Mouse (Mus musculus): Measurements from ENCODE around the gene Elobl. TPM values are rescaled to one million over a fixed set of nuclear protein-coding genes. Genes with fewer than 3 reads are reported as not detected.

Elobl gene
- not detected in 2 replicates for polyA plus RNA-seq (2015; fragmentation: Nextera tagmentation; extraction: Ambion mirVana)

DNA sequence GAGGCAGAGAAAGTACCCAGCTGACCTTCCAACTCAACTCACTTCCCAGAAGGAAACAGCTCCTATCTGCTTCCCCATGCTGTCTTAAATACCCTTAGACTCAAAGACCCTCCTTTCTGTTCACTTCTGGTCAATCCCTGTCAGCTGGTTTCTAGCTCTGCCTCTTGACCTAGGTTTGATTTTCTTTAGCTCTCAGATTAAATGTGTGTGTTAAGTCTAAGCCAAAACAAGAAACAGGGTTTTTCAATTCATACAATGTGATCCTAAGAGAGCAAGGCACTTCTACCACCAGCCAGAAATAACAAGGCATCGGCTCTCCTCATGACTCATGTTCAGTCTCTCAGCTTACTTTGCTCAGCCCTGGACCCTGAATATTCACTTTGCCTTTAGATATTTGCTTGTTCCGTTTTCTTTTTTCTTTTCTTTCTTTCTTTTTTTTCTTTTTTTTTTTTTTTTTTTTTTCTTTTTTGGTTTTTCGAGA lies at the start of gene Elobl:
Gene Elobl (minus strand): TSS at position 51 of the 481 bp plus-strand sequence.
- H3K4me1 ChIP-seq (ENCODE audit: insufficient read depth, low read depth, low read length): no peaks in the 10 kb centered on the region
- no peak for TF ChIP-seq EP300 (IDR thresholded peaks at IDR 0.05)
- no peaks in the 10 kb centered on the region for H3K9me3 ChIP-seq (ENCODE audit: low read length)
- no peak for ATAC-seq
- H3K27me3 ChIP-seq (replicated peaks; ENCODE audit: insufficient read depth, low read length): no peaks in the 10 kb centered on the region
- H3K36me3 ChIP-seq (ENCODE audit: insufficient read depth, low read length): no peaks in the 10 kb centered on the region
- H3K4me3 ChIP-seq (ENCODE audit: low read depth, low read length): no peak within 1 kb of the TSS
- H3K4me2 ChIP-seq (replicated peaks; ENCODE audit: low read depth, low read length): no peak within 1 kb of the TSS
- no peak within 1 kb of the TSS for H3K27ac ChIP-seq (ENCODE audit: low read length)
- WGBS: 86% methylated on average over 2 of the region's 3 CpGs
- H3K9ac ChIP-seq (replicated peaks; ENCODE audit: low read depth): no peak within 1 kb of the TSS
- DNase-seq (ENCODE audit: low spot score): no peak

GRCm38 (mm10) chr11:89012241-89012640 lies 45.5 kb upstream of the Elobl start:
- 81% methylated on average over 5 of the region's 5 CpGs for WGBS
- H3K9me3 ChIP-seq (ENCODE audit: low read length): no peaks in the 10 kb centered on the region
- H3K4me2 ChIP-seq (replicated peaks; ENCODE audit: low read depth, low read length): no peak overlapping the region
- no peak for DNase-seq (ENCODE audit: low spot score)
- H3K4me3 ChIP-seq (ENCODE audit: low read depth, low read length): no peak overlapping the region
- H3K27ac ChIP-seq (ENCODE audit: low read length): no peak overlapping the region
- ATAC-seq: no peak
- H3K36me3 ChIP-seq (ENCODE audit: insufficient read depth, low read length): peaks cover 53% of the 10 kb centered on the region
- no peaks in the 10 kb centered on the region for H3K27me3 ChIP-seq (replicated peaks; ENCODE audit: insufficient read depth, low read length)
- no peak for TF ChIP-seq CTCF (IDR thresholded peaks at IDR 0.05)
- no peak for TF ChIP-seq EP300 (IDR thresholded peaks at IDR 0.05)
- no peaks in the 10 kb centered on the region for H3K4me1 ChIP-seq (ENCODE audit: insufficient read depth, low read depth, low read length)
- no peak overlapping the region for H3K9ac ChIP-seq (replicated peaks; ENCODE audit: low read depth)

DNA sequence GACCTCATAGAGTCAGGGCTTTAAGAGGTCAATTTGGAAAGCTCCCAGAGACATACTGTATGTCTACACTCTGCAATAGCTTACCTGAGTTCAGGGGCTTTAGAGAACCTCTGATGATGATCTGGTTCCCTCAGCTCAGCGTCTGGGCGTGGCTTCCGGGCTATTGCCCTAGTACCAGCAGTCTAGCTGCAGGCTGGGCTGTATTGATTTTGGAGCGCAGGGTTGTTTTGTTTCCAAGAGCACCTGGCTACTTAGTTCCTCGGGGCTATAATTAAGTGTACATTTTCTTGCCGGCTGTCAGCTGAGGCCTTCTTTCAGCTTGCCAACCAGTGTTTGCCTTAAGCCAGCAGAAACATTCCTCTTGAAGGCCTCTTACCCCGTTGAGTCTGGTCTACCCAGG lies 42.8 kb upstream of the Elobl start:
- H3K4me2 ChIP-seq (replicated peaks; ENCODE audit: low read depth, low read length): no peak overlapping the region
- H3K9me3 ChIP-seq (ENCODE audit: low read length): no peaks in the 10 kb centered on the region
- H3K4me1 ChIP-seq (ENCODE audit: insufficient read depth, low read depth, low read length): no peaks in the 10 kb centered on the region
- H3K9ac ChIP-seq (replicated peaks; ENCODE audit: low read depth): no peak overlapping the region
- H3K36me3 ChIP-seq (ENCODE audit: insufficient read depth, low read length): peaks cover 62% of the 10 kb centered on the region
- H3K4me3 ChIP-seq (ENCODE audit: low read depth, low read length): no peak overlapping the region
- H3K27me3 ChIP-seq (replicated peaks; ENCODE audit: insufficient read depth, low read length): no peaks in the 10 kb centered on the region
- no peak overlapping the region for H3K27ac ChIP-seq (ENCODE audit: low read length)
- 64% methylated on average over 7 of the region's 7 CpGs for WGBS
- TF ChIP-seq EP300 (IDR thresholded peaks at IDR 0.05): no peak
- DNase-seq (ENCODE audit: low spot score) (no peak), ATAC-seq (peak; percentile 17; the same call in 1 of the 2 replicates)

DNA sequence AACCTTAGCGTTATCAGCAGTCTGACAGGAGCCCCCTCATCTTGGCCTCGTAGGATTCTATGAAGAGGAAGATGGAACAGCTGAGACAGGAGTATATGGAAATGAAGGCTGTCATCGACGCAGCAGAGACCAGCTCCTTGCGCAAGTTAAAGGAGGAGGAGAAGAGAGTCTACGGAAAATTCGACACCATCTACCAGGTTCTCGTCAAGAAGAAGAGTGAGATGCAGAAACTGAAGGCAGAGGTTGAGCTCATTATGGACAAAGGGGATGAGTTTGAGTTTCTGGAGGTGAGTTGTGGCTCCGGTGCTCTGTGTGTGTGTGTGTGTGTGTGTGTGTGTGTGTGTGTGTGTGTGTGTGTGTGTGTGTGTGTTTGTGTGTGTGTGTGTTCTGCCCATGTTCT lies 42.3 kb upstream of the Elobl start:
- no peak overlapping the region for H3K4me3 ChIP-seq (ENCODE audit: low read depth, low read length)
- no peaks in the 10 kb centered on the region for H3K9me3 ChIP-seq (ENCODE audit: low read length)
- H3K27me3 ChIP-seq (replicated peaks; ENCODE audit: insufficient read depth, low read length): no peaks in the 10 kb centered on the region
- H3K27ac ChIP-seq (ENCODE audit: low read length): no peak overlapping the region
- no peak for DNase-seq (ENCODE audit: low spot score)
- TF ChIP-seq EP300 (IDR thresholded peaks at IDR 0.05): no peak
- TF ChIP-seq CTCF (IDR thresholded peaks at IDR 0.05): no peak
- no peak overlapping the region for H3K9ac ChIP-seq (replicated peaks; ENCODE audit: low read depth)
- H3K36me3 ChIP-seq (ENCODE audit: insufficient read depth, low read length): peaks cover 61% of the 10 kb centered on the region
- 74% methylated on average over 8 of the region's 9 CpGs for WGBS
- H3K4me2 ChIP-seq (replicated peaks; ENCODE audit: low read depth, low read length): no peak overlapping the region
- ATAC-seq: no peak
- no peaks in the 10 kb centered on the region; the same call in 1 of the 2 replicates for H3K4me1 ChIP-seq (ENCODE audit: insufficient read depth, low read depth, low read length)

DNA sequence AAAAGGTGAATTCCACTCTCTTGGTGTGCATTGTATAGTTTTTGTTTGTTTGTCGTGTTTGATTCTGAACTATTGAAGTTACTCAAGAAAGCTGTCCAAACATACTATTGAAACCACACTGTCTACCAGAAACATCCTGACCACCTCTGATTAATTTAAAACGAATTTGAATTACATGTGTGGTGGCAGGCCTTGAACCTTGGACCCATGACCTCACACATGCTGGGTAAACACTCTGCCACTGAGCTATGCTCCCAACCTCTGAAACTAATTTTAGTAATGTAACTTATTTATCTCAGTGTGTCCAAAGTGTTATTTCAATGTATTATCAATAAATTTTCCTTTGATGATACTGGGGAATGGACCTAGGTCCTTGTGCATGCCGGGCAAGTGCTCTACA lies 40.9 kb upstream of the Elobl start:
- Histone ChIP-seq H3K27ac (ENCODE audit: low read length) (no peak overlapping the region), H3K4me2 (replicated peaks; ENCODE audit: low read depth, low read length) (no peak overlapping the region), H3K4me3 (ENCODE audit: low read depth, low read length) (no peak overlapping the region), H3K4me1 (ENCODE audit: insufficient read depth, low read depth, low read length) (peaks cover 7% of the 10 kb centered on the region; the same call in 1 of the 2 replicates), H3K9me3 (ENCODE audit: low read length) (no peaks in the 10 kb centered on the region), H3K27me3 (replicated peaks; ENCODE audit: insufficient read depth, low read length) (no peaks in the 10 kb centered on the region), H3K9ac (replicated peaks; ENCODE audit: low read depth) (no peak overlapping the region), H3K36me3 (ENCODE audit: insufficient read depth, low read length) (peaks cover 46% of the 10 kb centered on the region)
- no peak for TF ChIP-seq EP300 (IDR thresholded peaks at IDR 0.05)
- TF ChIP-seq CTCF (IDR thresholded peaks at IDR 0.05): no peak
- WGBS: 86% methylated on average over 3 of the region's 3 CpGs
- no peak for ATAC-seq
- no peak for DNase-seq (ENCODE audit: low spot score)

DNA sequence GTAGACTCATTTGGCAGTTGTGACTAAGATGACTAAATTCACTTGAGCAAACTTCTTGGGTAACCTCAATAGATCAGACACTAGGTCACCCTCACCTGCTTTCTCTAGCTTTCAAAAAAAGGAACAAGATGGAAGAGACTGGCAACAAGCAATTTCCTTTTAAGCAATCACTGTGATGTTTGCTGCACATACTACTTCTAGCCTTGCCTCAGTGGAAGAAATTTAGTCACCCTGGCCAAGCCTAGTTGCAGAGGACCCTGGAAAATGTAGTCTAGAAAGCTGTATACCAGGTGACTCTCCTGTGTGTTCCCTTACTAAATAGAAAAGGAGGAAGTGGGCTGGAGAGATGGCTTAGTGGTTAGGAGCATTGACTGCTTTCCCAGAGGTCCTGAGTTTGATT lies 39.7 kb upstream of the Elobl start:
- ATAC-seq (no peak), DNase-seq (ENCODE audit: low spot score) (no peak)

DNA sequence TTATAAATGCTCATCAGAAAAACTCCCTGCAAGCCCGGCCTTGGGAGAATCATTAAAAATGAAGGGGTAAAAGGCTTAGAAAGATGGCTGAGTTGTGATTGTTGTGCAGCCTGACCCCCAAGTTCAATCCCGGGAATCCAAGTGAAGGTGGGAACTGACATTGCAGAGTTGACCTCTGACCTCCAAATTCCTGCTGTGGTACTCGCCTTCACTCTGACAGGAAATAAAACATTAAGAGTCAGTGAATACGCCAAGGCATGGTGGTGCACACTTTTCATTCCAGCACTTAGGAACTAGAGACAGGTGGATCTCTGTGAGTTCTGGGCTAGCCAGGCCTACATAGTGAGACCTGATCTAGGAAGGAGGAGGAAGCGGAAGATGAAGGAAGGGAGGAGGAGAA lies 38.7 kb upstream of the Elobl start:
- H3K4me2 ChIP-seq (replicated peaks; ENCODE audit: low read depth, low read length): no peak overlapping the region
- no peak for ATAC-seq
- H3K9ac ChIP-seq (replicated peaks; ENCODE audit: low read depth): no peak overlapping the region
- no peak for TF ChIP-seq CTCF (IDR thresholded peaks at IDR 0.05)
- no peak for TF ChIP-seq EP300 (IDR thresholded peaks at IDR 0.05)
- no peak overlapping the region for H3K4me3 ChIP-seq (ENCODE audit: low read depth, low read length)
- peaks cover 14% of the 10 kb centered on the region; the same call in 1 of the 2 replicates for H3K4me1 ChIP-seq (ENCODE audit: insufficient read depth, low read depth, low read length)
- 55% methylated on average over 5 of the region's 5 CpGs for WGBS
- peaks cover 27% of the 10 kb centered on the region; the same call in 1 of the 2 replicates for H3K36me3 ChIP-seq (ENCODE audit: insufficient read depth, low read length)
- DNase-seq (ENCODE audit: low spot score): no peak
- no peaks in the 10 kb centered on the region for H3K9me3 ChIP-seq (ENCODE audit: low read length)
- H3K27ac ChIP-seq (ENCODE audit: low read length): no peak overlapping the region
- H3K27me3 ChIP-seq (replicated peaks; ENCODE audit: insufficient read depth, low read length): no peaks in the 10 kb centered on the region

More for the DNA sequence above, 39.7 kb upstream of the Elobl start:
- no peaks in the 10 kb centered on the region for H3K9me3 ChIP-seq (ENCODE audit: low read length)
- TF ChIP-seq CTCF (IDR thresholded peaks at IDR 0.05): no peak
- TF ChIP-seq EP300 (IDR thresholded peaks at IDR 0.05): no peak
- no peak overlapping the region for H3K27ac ChIP-seq (ENCODE audit: low read length)
- H3K36me3 ChIP-seq (ENCODE audit: insufficient read depth, low read length): peaks cover 35% of the 10 kb centered on the region
- H3K9ac ChIP-seq (replicated peaks; ENCODE audit: low read depth): no peak overlapping the region
- no peak overlapping the region for H3K4me2 ChIP-seq (replicated peaks; ENCODE audit: low read depth, low read length)
- H3K27me3 ChIP-seq (replicated peaks; ENCODE audit: insufficient read depth, low read length): no peaks in the 10 kb centered on the region
- peaks cover 11% of the 10 kb centered on the region; the same call in 1 of the 2 replicates for H3K4me1 ChIP-seq (ENCODE audit: insufficient read depth, low read depth, low read length)
- H3K4me3 ChIP-seq (ENCODE audit: low read depth, low read length): no peak overlapping the region
